Mouse (Mus musculus): ENCODE measurements around the gene Hint3. TPM values are rescaled to one million over a fixed set of nuclear protein-coding genes. Genes with fewer than 3 reads are reported as not detected.

Gene Hint3
- 1 to 10 TPM; 6.8 to 8.7 TPM for total RNA-seq (2023)

DNA sequence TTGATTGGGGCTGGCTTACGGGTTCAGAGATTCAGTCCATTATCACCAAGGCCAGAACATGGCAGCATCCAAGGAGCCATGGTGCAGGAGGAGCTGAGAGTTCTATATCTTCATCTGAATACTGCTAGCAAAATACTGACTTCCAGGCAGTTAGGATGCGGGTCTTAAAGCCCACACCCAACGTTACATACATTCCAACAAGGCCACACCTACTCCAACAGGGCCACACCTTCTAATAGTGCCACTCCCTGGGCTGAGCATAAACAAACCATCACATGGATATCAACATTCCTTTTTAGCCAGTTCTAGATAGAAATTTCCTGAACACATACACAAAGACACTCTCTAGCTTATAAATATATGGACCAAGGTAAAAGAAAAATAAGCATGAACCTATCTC is at the start of gene Hint3:
Gene Hint3, minus strand, starts transcription at position 120 of the 400 bp plus-strand sequence.

DNA sequence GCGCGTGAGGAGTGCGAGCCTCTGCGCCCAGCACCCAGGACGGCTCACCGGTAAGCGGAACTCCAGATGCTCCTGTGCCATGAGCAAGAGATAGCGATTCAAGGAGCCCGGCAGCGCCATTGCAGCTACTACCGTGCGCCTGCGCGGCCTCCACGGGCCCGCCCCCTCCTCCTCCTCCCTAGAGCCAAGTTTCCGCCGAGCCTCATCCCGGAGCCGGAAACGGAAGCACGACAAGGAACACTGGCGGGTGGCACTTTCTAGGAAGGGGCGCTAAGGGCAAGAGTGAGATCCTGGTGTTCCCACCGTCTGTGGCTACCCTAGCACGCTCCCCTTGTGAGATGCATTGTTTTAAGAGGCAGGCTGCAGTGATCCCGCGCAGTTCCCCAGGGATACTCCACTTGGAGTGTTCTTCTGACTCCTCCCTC is 28.9 kb downstream of the Hint3 start, which contains the start of gene Trmt11:
Gene Trmt11, minus strand, starts transcription at position 208 of the 425 bp plus-strand sequence.

Other genes with a start within 250 kb of the Hint3 start
- gene Trmt11, start 28.9 kb downstream of the Hint3 start, total RNA-seq (2023) = 1 to 10 TPM; 4.2 to 4.4 TPM
- gene Ncoa7, start 173.7 kb upstream of the Hint3 start, total RNA-seq (2023) = 10 to 100 TPM; 15.8 to 16.2 TPM
- gene Hey2, start 213.2 kb upstream of the Hint3 start, total RNA-seq (2023) = not detected

Data from neutrophil, adult 83 days (primary cell).